Mouse (Mus musculus) right cerebral cortex, postnatal 14 days (tissue): ENCODE measurements around the gene Thumpd3.
A peak's percentile ranks its signal among the peaks of the same experiment; 100 is the strongest.

ENCODE experiments used
- DNase-seq: peaks from one replicate; pipeline ENCODE4 v3.0.0; 2022

The Thumpd3 gene

GRCm38 (mm10) chr6:113037946-113038734 is 7.9 kb upstream of the Thumpd3 start:
- peak; percentile 67 for DNase-seq

- DNase-seq = no peak
Measured at GRCm38 (mm10) chr6:113038735-113039058, 7.3 kb upstream of the Thumpd3 start.

- DNase-seq = no peak
Measured at GRCm38 (mm10) chr6:113040319-113040718, 5.7 kb upstream of the Thumpd3 start.

- DNase-seq = no peak
Measured at GRCm38 (mm10) chr6:113041215-113041990, 4.6 kb upstream of the Thumpd3 start.

GRCm38 (mm10) chr6:113045575-113045974 is 450 bp upstream of the Thumpd3 start:
- DNase-seq = no peak

GRCm38 (mm10) chr6:113047016-113047746 is 1.2 kb downstream of the Thumpd3 start:
- no peak for DNase-seq

- DNase-seq = no peak
Measured at GRCm38 (mm10) chr6:113048371-113048770, 2.3 kb downstream of the Thumpd3 start.

- DNase-seq = no peak
Measured at GRCm38 (mm10) chr6:113049159-113049558, 3.1 kb downstream of the Thumpd3 start.

- no peak for DNase-seq
Measured at GRCm38 (mm10) chr6:113052972-113053371, 6.9 kb downstream of the Thumpd3 start.

- DNase-seq = no peak
Measured at GRCm38 (mm10) chr6:113054552-113055107, 8.6 kb downstream of the Thumpd3 start.

GRCm38 (mm10) chr6:113060892-113061563 is 15.0 kb downstream of the Thumpd3 start:
- no peak for DNase-seq

- no peak for DNase-seq
Measured at GRCm38 (mm10) chr6:113062253-113062652, 16.2 kb downstream of the Thumpd3 start.

GRCm38 (mm10) chr6:113063363-113063762 is 17.3 kb downstream of the Thumpd3 start:
- no peak for DNase-seq

GRCm38 (mm10) chr6:113065186-113065585 is 19.2 kb downstream of the Thumpd3 start:
- DNase-seq = no peak

GRCm38 (mm10) chr6:113069154-113069553 is 23.1 kb downstream of the Thumpd3 start:
- no peak for DNase-seq

GRCm38 (mm10) chr6:113075261-113075660 is 29.2 kb downstream of the Thumpd3 start:
- no peak for DNase-seq

GRCm38 (mm10) chr6:113076012-113076685 is 30.1 kb downstream of the Thumpd3 start:
- peak; percentile 90 for DNase-seq

- peak; percentile 98 for DNase-seq
Measured at GRCm38 (mm10) chr6:113076686-113077516, 30.9 kb downstream of the Thumpd3 start, which contains the start of gene Setd5. TSS of gene Setd5 (plus strand) at chr6:113077365.

- no peak for DNase-seq
Measured at GRCm38 (mm10) chr6:113077569-113078030, 31.6 kb downstream of the Thumpd3 start.

- peak; percentile 29 for DNase-seq
Measured at GRCm38 (mm10) chr6:113078031-113078721, 32.2 kb downstream of the Thumpd3 start.
